Mouse (Mus musculus) ES-E14 (cell line): Measurements from ENCODE around the gene 9530003J23Rik.

Experiments
- CHD2 ChIP-seq: IDR thresholded peaks from 2 replicates; pipeline ENCODE4 v1.6.1; 2014; ENCODE audit warnings: mild to moderate bottlenecking, low read depth, low read length, inconsistent platforms
- HCFC1 ChIP-seq: IDR thresholded peaks from 2 replicates; pipeline ENCODE4 v1.6.1; 2012; ENCODE audit warnings: low read length, inconsistent platforms, borderline replicate concordance; ENCODE audit not compliant: insufficient read depth
- MAFK ChIP-seq: IDR thresholded peaks from 2 replicates; pipeline ENCODE4 v1.6.1; 2014; ENCODE audit warnings: mild to moderate bottlenecking, low read depth, low read length, inconsistent platforms; ENCODE audit not compliant: insufficient read depth
- ZC3H11A ChIP-seq: IDR thresholded peaks from 2 replicates; pipeline ENCODE4 v1.6.1; 2012; ENCODE audit warnings: low read depth, mild to moderate bottlenecking, inconsistent platforms, low read length, borderline replicate concordance
- ZNF384 ChIP-seq: IDR thresholded peaks from 2 replicates; pipeline ENCODE4 v1.6.1; 2012; ENCODE audit warnings: low read depth, low read length, inconsistent platforms

DNA sequence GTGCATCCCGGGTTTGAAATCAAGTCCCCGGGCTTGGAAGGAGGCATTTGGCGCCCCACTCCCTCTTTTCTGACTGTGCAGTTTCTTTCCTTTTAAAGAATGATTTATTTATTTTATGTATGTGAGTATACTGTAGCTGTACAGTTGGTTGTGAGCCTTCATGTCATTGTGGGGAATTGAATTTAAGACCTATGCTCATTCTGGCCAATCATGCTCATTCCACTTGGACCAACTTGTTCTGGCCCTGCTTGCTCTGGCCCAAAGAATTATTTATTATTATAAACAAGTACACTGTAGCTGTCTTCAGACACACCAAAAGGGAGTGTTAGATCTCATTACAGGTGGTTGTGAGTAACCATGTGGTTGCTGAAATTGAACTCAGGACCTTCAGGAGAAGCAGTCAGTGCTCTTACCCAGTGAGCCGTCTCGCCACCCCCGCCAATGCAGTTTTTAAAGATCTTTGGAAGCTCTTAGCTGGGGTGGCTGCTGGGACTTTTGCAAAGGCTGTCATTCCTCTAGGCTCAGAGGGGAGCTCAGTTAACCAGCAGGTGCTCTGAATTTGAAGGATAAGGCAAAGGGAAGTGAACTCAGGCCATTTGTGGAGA lies 48.0 kb upstream of the 9530003J23Rik start:
- TF ChIP-seq CHD2, result no peak
- TF ChIP-seq HCFC1, result no peak
- no peak for TF ChIP-seq ZC3H11A
- no peak for TF ChIP-seq MAFK
- no peak for TF ChIP-seq ZNF384
